ENCODE assay signal across 21 mouse cellular contexts in genomic region chr5:142959156-142959555, GRCm38 (mm10). TPM values are rescaled to one million over a fixed set of nuclear protein-coding genes. Genes with fewer than 3 reads are reported as not detected.
DNase-seq lines count a peak whose midpoint lies in the region; ATAC-seq and TF ChIP-seq lines count a peak whose summit lies in the region.
"Had no signal": no experiment of that assay in that cellular context is flagged by ENCODE, and none has a peak within 500 bp of the region (broad histone marks: within the 10 kb centered on the region; RNA-seq: fewer than 3 reads in every experiment).

No protein-coding gene starts in this region.

- no peak for TF ChIP-seq POLR2A in myocyte (IDR thresholded peaks at IDR 0.05; ENCODE audit: insufficient read length, low read depth)

- peaks cover 36% of the 10 kb centered on the region for H3K79me2 ChIP-seq in myocyte (ENCODE audit: control insufficient read depth, insufficient read depth)

- DNase-seq in forebrain, embryonic 11.5 days (ENCODE audit: low spot score) = no peak
- DNase-seq in embryonic facial prominence, embryonic 10.5 days (ENCODE audit: low spot score) = no peak
- DNase-seq in layer of hippocampus, postnatal 36 days = no peak
- DNase-seq: adrenal gland, postnatal 14 days; cerebellum, adult 8-10 months; cerebellum, postnatal 36 days; heart, postnatal 14 days; kidney, adult 18-20 months; kidney, postnatal 25 days; liver, postnatal 0 days; lung, postnatal 14 days; thymus, postnatal 25 days had no signal

- peak overlapping the region; percentile 99; the same call in 1 of the 2 replicates for H3K4me2 ChIP-seq in forebrain, embryonic 13.5 days
- H3K4me2 ChIP-seq in forebrain, embryonic 11.5 days (ENCODE audit: low read depth, low read length, severe bottlenecking) = no peak overlapping the region
- no peak overlapping the region for H3K4me2 ChIP-seq in midbrain, embryonic 12.5 days (replicated peaks)
- H3K4me2 ChIP-seq in midbrain, embryonic 13.5 days (replicated peaks) = no peak overlapping the region
- H3K4me2 ChIP-seq in myocyte (ENCODE audit: low read depth) = peak overlapping the region; percentile 94
- H3K4me2 ChIP-seq in kidney, embryonic 14.5 days (replicated peaks; ENCODE audit: low read depth, low read length) = no peak overlapping the region

- H3K4me3 ChIP-seq in forebrain, embryonic 13.5 days = no peak overlapping the region
- H3K4me3 ChIP-seq in forebrain, embryonic 11.5 days (ENCODE audit: low read depth, low read length) = no peak overlapping the region
- H3K4me3 ChIP-seq in midbrain, embryonic 12.5 days = 0 out of 2 replicates have a peak overlapping the region, but pooled peaks have one; percentile 100
- no peak overlapping the region for H3K4me3 ChIP-seq in midbrain, embryonic 13.5 days (replicated peaks)
- peak overlapping the region; percentile 78; the same call in 1 of the 2 replicates for H3K4me3 ChIP-seq in embryonic facial prominence, embryonic 10.5 days
- peak overlapping the region; percentile 97 for H3K4me3 ChIP-seq in myocyte
- H3K4me3 ChIP-seq in kidney, embryonic 14.5 days (ENCODE audit: low read length) = no peak overlapping the region

- H3K9me3 ChIP-seq in forebrain, embryonic 13.5 days (replicated peaks) = no peaks in the 10 kb centered on the region
- no peaks in the 10 kb centered on the region for H3K9me3 ChIP-seq in forebrain, embryonic 11.5 days (ENCODE audit: control insufficient read depth, low read length)
- no peaks in the 10 kb centered on the region for H3K9me3 ChIP-seq in midbrain, embryonic 12.5 days
- H3K9me3 ChIP-seq in midbrain, embryonic 13.5 days = no peaks in the 10 kb centered on the region
- no peaks in the 10 kb centered on the region for H3K9me3 ChIP-seq in embryonic facial prominence, embryonic 10.5 days
- H3K9me3 ChIP-seq in kidney, embryonic 14.5 days (ENCODE audit: control insufficient read depth, low read length) = no peaks in the 10 kb centered on the region
- H3K9me3 ChIP-seq: forebrain, embryonic 12.5 days; heart, embryonic 12.5 days; hindbrain, embryonic 13.5 days had no signal

- no peak overlapping the region for H3ac ChIP-seq in myocyte (ENCODE audit: control insufficient read depth, insufficient read length)

- H3K27ac ChIP-seq in forebrain, embryonic 13.5 days = no peak overlapping the region
- no peak overlapping the region for H3K27ac ChIP-seq in forebrain, embryonic 11.5 days (ENCODE audit: low read depth, low read length)
- H3K27ac ChIP-seq in midbrain, embryonic 12.5 days (replicated peaks) = no peak overlapping the region
- no peak overlapping the region for H3K27ac ChIP-seq in midbrain, embryonic 13.5 days
- peak overlapping the region; percentile 99; the same call in 1 of the 2 replicates for H3K27ac ChIP-seq in embryonic facial prominence, embryonic 10.5 days (replicated peaks)
- no peak overlapping the region for H3K27ac ChIP-seq in kidney, embryonic 14.5 days (ENCODE audit: low read depth, low read length)

- 0 out of 2 replicates have a peak, but pooled peaks cover 3% of the 10 kb centered on the region for H3K27me3 ChIP-seq in forebrain, embryonic 13.5 days
- H3K27me3 ChIP-seq in forebrain, embryonic 11.5 days (ENCODE audit: control insufficient read depth, insufficient read depth, low read length) = no peaks in the 10 kb centered on the region; the same call in 1 of the 2 replicates
- H3K27me3 ChIP-seq in midbrain, embryonic 12.5 days = peaks cover 15% of the 10 kb centered on the region
- H3K27me3 ChIP-seq in midbrain, embryonic 13.5 days = no peaks in the 10 kb centered on the region
- peaks cover 17% of the 10 kb centered on the region for H3K27me3 ChIP-seq in embryonic facial prominence, embryonic 10.5 days (replicated peaks; ENCODE audit: low read depth, poor library complexity, severe bottlenecking)
- H3K27me3 ChIP-seq in myocyte (ENCODE audit: control insufficient read depth, insufficient read depth, insufficient read length) = no peaks in the 10 kb centered on the region
- H3K27me3 ChIP-seq in kidney, embryonic 14.5 days (ENCODE audit: control insufficient read depth, insufficient read depth, low read length) = no peaks in the 10 kb centered on the region
- H3K27me3 ChIP-seq: hindbrain, embryonic 13.5 days had no signal

- H3K9ac ChIP-seq in forebrain, embryonic 13.5 days = no peak overlapping the region
- no peak overlapping the region for H3K9ac ChIP-seq in forebrain, embryonic 11.5 days (ENCODE audit: low read length)
- H3K9ac ChIP-seq in midbrain, embryonic 12.5 days (replicated peaks) = no peak overlapping the region
- no peak overlapping the region for H3K9ac ChIP-seq in midbrain, embryonic 13.5 days (replicated peaks)
- no peak overlapping the region for H3K9ac ChIP-seq in kidney, embryonic 14.5 days (ENCODE audit: low read depth, low read length)
- H3K9ac ChIP-seq: forebrain, embryonic 12.5 days; liver, postnatal 0 days had no signal

- H3K36me3 ChIP-seq in forebrain, embryonic 13.5 days (ENCODE audit: poor library complexity, severe bottlenecking) = no peaks in the 10 kb centered on the region
- no peaks in the 10 kb centered on the region for H3K36me3 ChIP-seq in forebrain, embryonic 11.5 days (ENCODE audit: control insufficient read depth, insufficient read depth, low read length)
- H3K36me3 ChIP-seq in midbrain, embryonic 12.5 days = no peaks in the 10 kb centered on the region
- no peaks in the 10 kb centered on the region for H3K36me3 ChIP-seq in midbrain, embryonic 13.5 days
- peaks cover 22% of the 10 kb centered on the region for H3K36me3 ChIP-seq in embryonic facial prominence, embryonic 10.5 days (replicated peaks)
- no peaks in the 10 kb centered on the region for H3K36me3 ChIP-seq in myocyte (ENCODE audit: control insufficient read depth, insufficient read depth)
- 0 out of 2 replicates have a peak, but pooled peaks cover under 1% of the 10 kb centered on the region for H3K36me3 ChIP-seq in kidney, embryonic 14.5 days (ENCODE audit: control insufficient read depth, insufficient read depth, low read length)
- H3K36me3 ChIP-seq: forebrain, embryonic 12.5 days; heart, embryonic 12.5 days; hindbrain, embryonic 13.5 days had no signal

- WGBS in forebrain, embryonic 13.5 days = 64% methylated on average over 4 of the region's 4 CpGs
- WGBS in forebrain, embryonic 11.5 days = 77% methylated on average over 4 of the region's 4 CpGs
- WGBS in midbrain, embryonic 12.5 days = 56% methylated on average over 4 of the region's 4 CpGs
- WGBS in midbrain, embryonic 13.5 days = 71% methylated on average over 4 of the region's 4 CpGs
- 62% methylated on average over 4 of the region's 4 CpGs for WGBS in embryonic facial prominence, embryonic 10.5 days
- 62% methylated on average over 4 of the region's 4 CpGs for WGBS in kidney, embryonic 14.5 days

- ATAC-seq in forebrain, embryonic 13.5 days = no peak
- no peak for ATAC-seq in forebrain, embryonic 11.5 days (replicated peaks; ENCODE audit: low FRiP score)
- no peak for ATAC-seq in midbrain, embryonic 12.5 days (ENCODE audit: low FRiP score, low read depth)
- no peak for ATAC-seq in midbrain, embryonic 13.5 days
- no peak for ATAC-seq in kidney, embryonic 14.5 days (ENCODE audit: low FRiP score, low TSS enrichment)
- ATAC-seq: inflammation-experienced regulatory T-cells, adult 6 months had no signal

- peaks cover 23% of the 10 kb centered on the region for H3K4me1 ChIP-seq in forebrain, embryonic 13.5 days
- peaks cover 11% of the 10 kb centered on the region for H3K4me1 ChIP-seq in forebrain, embryonic 11.5 days (replicated peaks; ENCODE audit: control insufficient read depth, insufficient read depth, low read length)
- H3K4me1 ChIP-seq in midbrain, embryonic 12.5 days = peaks cover 24% of the 10 kb centered on the region
- H3K4me1 ChIP-seq in midbrain, embryonic 13.5 days (replicated peaks) = peaks cover 21% of the 10 kb centered on the region
- peaks cover 30% of the 10 kb centered on the region for H3K4me1 ChIP-seq in embryonic facial prominence, embryonic 10.5 days
- H3K4me1 ChIP-seq in kidney, embryonic 14.5 days (ENCODE audit: control insufficient read depth, insufficient read depth, low read length) = peaks cover 14% of the 10 kb centered on the region

TF ChIP-seq in myocyte, 11 proteins besides CTCF, POLR2A, EP300 and RAD21:
- peak in 1 of 3 experiments; percentile 32 for TF ChIP-seq MYOG (IDR thresholded peaks at IDR 0.05; ENCODE audit: control insufficient read depth in 1 of 3, insufficient read depth in 1 of 3, insufficient read length in 2 of 3, low read depth in 2 of 3)
- TF ChIP-seq REST (IDR thresholded peaks at IDR 0.05; ENCODE audit: insufficient read depth, insufficient read length) = no peak
TF ChIP-seq in myocyte: peak in this region for 1.

RNA-seq across cellular contexts. Expression of gene Fscn1, which starts 1.0 kb away (rescaled TPM):
- 521 and 522 TPM in 2 replicates for polyA plus RNA-seq in forebrain, embryonic 13.5 days (2015; fragmentation: Nextera tagmentation; extraction: Ambion mirVana)
- 680 and 728 TPM in 2 replicates for polyA plus RNA-seq in forebrain, embryonic 11.5 days (2014; fragmentation: Nextera tagmentation; extraction: Ambion mirVana)
- 707 and 742 TPM in 2 replicates for polyA plus RNA-seq in midbrain, embryonic 12.5 days (2016; fragmentation: Nextera tagmentation; extraction: Ambion mirVana)
- polyA plus RNA-seq in midbrain, embryonic 13.5 days (2015; fragmentation: Nextera tagmentation; extraction: Ambion mirVana) = 555 TPM in 2 replicates
- polyA plus RNA-seq in embryonic facial prominence, embryonic 10.5 days (2016; fragmentation: Nextera tagmentation; extraction: Ambion mirVana) = 759 and 790 TPM in 2 replicates
- 180 TPM for polyA plus RNA-seq in myocyte (2012; fragmentation: generic; extraction: Trizol)
- total RNA-seq in layer of hippocampus, postnatal 36 days (2021) = 100 to 1,000 TPM; 185 to 194 TPM
- 312 and 390 TPM in 2 replicates for polyA plus RNA-seq in kidney, embryonic 14.5 days (2014; fragmentation: Nextera tagmentation; extraction: Ambion mirVana)

RNA-seq across cellular contexts. Expression of gene Actb, which starts 52.6 kb away (rescaled TPM):
- 15,903 and 18,325 TPM in 2 replicates for polyA plus RNA-seq in forebrain, embryonic 13.5 days (2015; fragmentation: Nextera tagmentation; extraction: Ambion mirVana)
- polyA plus RNA-seq in forebrain, embryonic 11.5 days (2014; fragmentation: Nextera tagmentation; extraction: Ambion mirVana) = 13,526 and 13,808 TPM in 2 replicates
- 12,547 and 14,098 TPM in 2 replicates for polyA plus RNA-seq in midbrain, embryonic 12.5 days (2016; fragmentation: Nextera tagmentation; extraction: Ambion mirVana)
- 15,567 and 17,404 TPM in 2 replicates for polyA plus RNA-seq in midbrain, embryonic 13.5 days (2015; fragmentation: Nextera tagmentation; extraction: Ambion mirVana)
- polyA plus RNA-seq in embryonic facial prominence, embryonic 10.5 days (2016; fragmentation: Nextera tagmentation; extraction: Ambion mirVana) = 15,960 and 16,856 TPM in 2 replicates
- polyA plus RNA-seq in myocyte (2012; fragmentation: generic; extraction: Trizol) = 2,198 TPM
- total RNA-seq in layer of hippocampus, postnatal 36 days (2021) = 1,000 to 10,000 TPM; 3,215 to 3,370 TPM
- 14,375 and 16,963 TPM in 2 replicates for polyA plus RNA-seq in kidney, embryonic 14.5 days (2014; fragmentation: Nextera tagmentation; extraction: Ambion mirVana)

Comparison
In these comparisons a context has a peak if more than half of its experiments do, and no peak if none do; other contexts are left out.
1. H3K4me2 ChIP-seq: peak in forebrain, embryonic 13.5 days (single experiment) and myocyte (single experiment); none in forebrain, embryonic 11.5 days (single experiment), midbrain, embryonic 12.5 days (single experiment), midbrain, embryonic 13.5 days (single experiment) and kidney, embryonic 14.5 days (single experiment).
2. H3K4me3 ChIP-seq: peak in midbrain, embryonic 12.5 days (single experiment), embryonic facial prominence, embryonic 10.5 days (single experiment) and myocyte (single experiment); none in forebrain, embryonic 13.5 days (single experiment), forebrain, embryonic 11.5 days (single experiment), midbrain, embryonic 13.5 days (single experiment) and kidney, embryonic 14.5 days (single experiment).